ENCODE assay signal across 8 mouse cellular contexts in genomic region chr2:118545242-118546103, GRCm38 (mm10). TPM values are rescaled to one million over a fixed set of nuclear protein-coding genes. Genes with fewer than 3 reads are reported as not detected.
DNase-seq lines count a peak whose midpoint lies in the region; ATAC-seq lines count a peak whose summit lies in the region.

No protein-coding gene starts in this region.

- no peak overlapping the region for H3K4me3 ChIP-seq in hindbrain, embryonic 13.5 days

- H3K4me2 ChIP-seq in hindbrain, embryonic 13.5 days, result peak overlapping the region; percentile 52

- peak; percentile 89 for DNase-seq in Muller cell, postnatal 12 days (ENCODE audit: inconsistent ontology term)
- peak; percentile 96 to 97 for DNase-seq in cerebellum, postnatal 25 days
- DNase-seq in frontal cortex, postnatal 25 days (ENCODE audit: low spot score in 2 of 2), result peak; percentile 80 to 83
- peak; percentile 84 to 86 for DNase-seq in layer of hippocampus, postnatal 36 days
- peak; percentile 90 for DNase-seq in lung, postnatal 25 days (ENCODE audit: low spot score)
- peak; percentile 68 for DNase-seq in retina, postnatal 7 days (ENCODE audit: low read depth, low spot score)
- DNase-seq in urinary bladder, adult 18-20 months (ENCODE audit: low spot score in 2 of 2), result peak; percentile 81 to 86

- no peaks in the 10 kb centered on the region for H3K36me3 ChIP-seq in hindbrain, embryonic 13.5 days

- no peaks in the 10 kb centered on the region for H3K9me3 ChIP-seq in hindbrain, embryonic 13.5 days

- 24% methylated on average over 23 of the region's 23 CpGs for WGBS in hindbrain, embryonic 13.5 days

- 0 out of 2 replicates have a peak overlapping the region, but pooled peaks have one; percentile 25 for H3K9ac ChIP-seq in hindbrain, embryonic 13.5 days

- peaks cover 83% of the 10 kb centered on the region for H3K4me1 ChIP-seq in hindbrain, embryonic 13.5 days (replicated peaks)

- ATAC-seq in hindbrain, embryonic 13.5 days (ENCODE audit: low FRiP score), result no peak

- H3K27ac ChIP-seq in hindbrain, embryonic 13.5 days, result peak overlapping the region; percentile 81

- peaks cover 19% of the 10 kb centered on the region for H3K27me3 ChIP-seq in hindbrain, embryonic 13.5 days

RNA-seq across cellular contexts. Expression of gene Bmf, which starts 4.0 kb away (rescaled TPM):
- 4.7 and 5.3 TPM in 2 replicates for polyA plus RNA-seq in hindbrain, embryonic 13.5 days (2015; fragmentation: Nextera tagmentation; extraction: Ambion mirVana)
- 1 to 10 TPM; 1.9 to 3.8 TPM for total RNA-seq in layer of hippocampus, postnatal 36 days (2021)

RNA-seq across cellular contexts. Expression of gene Bub1b, which starts 52.5 kb away (rescaled TPM):
- 19.1 and 20.5 TPM in 2 replicates for polyA plus RNA-seq in hindbrain, embryonic 13.5 days (2015; fragmentation: Nextera tagmentation; extraction: Ambion mirVana)
- total RNA-seq in layer of hippocampus, postnatal 36 days (2021), result 1 to 10 TPM; 1.5 to 3.2 TPM
